Mouse (Mus musculus) CH12.LX (cell line): ENCODE measurements at regions not wholly inside any gene's neighbourhood (a gene's known extent, or its start where the extent isn't known, plus 50 kb on each side); places are given as distances from the start of the nearest gene placed in this dataset.

ENCODE experiments used
- CHD2 ChIP-seq: IDR thresholded peaks from 2 replicates; pipeline ENCODE4 v1.6.1; 2011; ENCODE audit warnings: low read length, improper control_type of control experiment
- CTCF ChIP-seq, 2 experiments: IDR thresholded peaks in 1 of 2; conservative IDR thresholded peaks in 1 of 2; 2 replicates each; pipeline ENCODE4 v1.5.1; 2011 to 2012; ENCODE audit warnings: low read depth in 2 of 2, low read length in 2 of 2, improper control_type of control experiment in 1 of 2, inconsistent platforms in 1 of 2, mild to moderate bottlenecking in 1 of 2, moderate library complexity in 1 of 2
- ELF1 ChIP-seq: IDR thresholded peaks from 2 replicates; pipeline ENCODE4 v1.6.1; 2014; ENCODE audit warnings: low read depth, mild to moderate bottlenecking, inconsistent platforms, low read length, improper control_type of control experiment
- HCFC1 ChIP-seq: IDR thresholded peaks from 2 replicates; pipeline ENCODE4 v1.6.1; 2012; ENCODE audit warnings: low read depth, mild to moderate bottlenecking, inconsistent platforms, low read length, improper control_type of control experiment
- JUN ChIP-seq: IDR thresholded peaks from 2 replicates; pipeline ENCODE4 v1.6.1; 2011; ENCODE audit warnings: low read depth, mild to moderate bottlenecking, low read length, improper control_type of control experiment, moderate library complexity; ENCODE audit not compliant: insufficient read depth
- MAFK ChIP-seq: IDR thresholded peaks from 2 replicates; pipeline ENCODE4 v1.6.1; 2011; ENCODE audit warnings: low read length, improper control_type of control experiment; ENCODE audit not compliant: insufficient replicate concordance
- MAZ ChIP-seq: IDR thresholded peaks from 2 replicates; pipeline ENCODE4 v1.6.1; 2012; ENCODE audit warnings: low read depth, mild to moderate bottlenecking, inconsistent platforms, low read length, improper control_type of control experiment, moderate library complexity
- MXI1 ChIP-seq: IDR thresholded peaks from 2 replicates; pipeline ENCODE4 v1.6.1; 2011; ENCODE audit warnings: mild to moderate bottlenecking, low read depth, low read length, improper control_type of control experiment
- NELFE ChIP-seq: IDR thresholded peaks from 2 replicates; pipeline ENCODE4 v1.6.1; 2011; ENCODE audit warnings: low read depth, low read length, improper control_type of control experiment
- POLR2A ChIP-seq: IDR thresholded peaks from 2 replicates; pipeline ENCODE4 v1.6.1; 2011; ENCODE audit warnings: low read depth, mild to moderate bottlenecking, improper control_type of control experiment, low read length
- SIN3A ChIP-seq: IDR thresholded peaks from 2 replicates; pipeline ENCODE4 v1.6.1; 2012; ENCODE audit warnings: low read length, improper control_type of control experiment, inconsistent platforms
- ZKSCAN1 ChIP-seq: IDR thresholded peaks from 2 replicates; pipeline ENCODE4 v1.6.1; 2012; ENCODE audit warnings: low read depth, inconsistent platforms, low read length, improper control_type of control experiment, borderline replicate concordance
- ZNF384 ChIP-seq: IDR thresholded peaks from 2 replicates; pipeline ENCODE4 v1.6.1; 2012; ENCODE audit warnings: low read depth, low read length, improper control_type of control experiment, inconsistent platforms

DNA sequence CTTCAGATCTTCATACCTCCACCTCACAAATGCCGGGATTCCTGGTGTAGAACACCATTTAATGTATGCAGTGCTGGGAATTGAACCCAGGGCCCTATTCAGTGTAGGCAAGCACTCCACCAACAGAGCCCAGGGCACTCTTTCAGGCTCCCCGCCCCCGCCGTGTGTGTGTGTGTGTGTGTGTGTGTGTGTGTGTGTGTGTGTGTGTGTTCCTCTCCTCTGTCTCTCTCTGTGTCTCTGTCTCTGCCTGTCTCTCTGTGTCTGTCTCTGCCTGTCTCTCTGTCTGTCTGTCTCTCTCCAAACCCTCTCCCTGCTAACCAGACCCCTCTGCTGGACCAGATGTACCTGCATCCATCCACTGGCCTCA lies 61.1 kb downstream of the Irf2bpl start:
- TF ChIP-seq MAFK (no peak), POLR2A (no peak), CTCF (conservative IDR thresholded peaks at IDR 0.05 in 1 of 2, IDR thresholded peaks at IDR 0.05 in 1 of 2; ENCODE audit: low read depth in 2 of 2, low read length in 2 of 2) (no peak), CHD2 (0 out of 2 replicates have a peak, but pooled peaks have one; percentile 38), ZNF384 (no peak), ZKSCAN1 (no peak), JUN (no peak), MXI1 (no peak), NELFE (no peak), MAZ (no peak; the same call in 1 of the 2 replicates), ELF1 (no peak), HCFC1 (no peak), SIN3A (no peak)
